Mouse (Mus musculus): ENCODE data around the gene Polr3h. TPM values are rescaled to one million over a fixed set of nuclear protein-coding genes. Genes with fewer than 3 reads are reported as not detected.
A peak's percentile ranks its signal among the peaks of the same experiment; 100 is the strongest.

Polr3h gene
- polyA plus RNA-seq, 1 experiment, result 247 TPM

- TF ChIP-seq SRF (IDR thresholded peaks at IDR 0.05; ENCODE audit: control insufficient read depth, insufficient read length, low read depth) (no peak), TCF3 (IDR thresholded peaks at IDR 0.05; ENCODE audit: insufficient read length, low read depth) (no peak), POLR2A (IDR thresholded peaks at IDR 0.05; ENCODE audit: insufficient read length, low read depth) (peak; percentile 29), POLR2AphosphoS2 (IDR thresholded peaks at IDR 0.05; ENCODE audit: insufficient read length, low read depth) (peak; percentile 72), E2F4 (IDR thresholded peaks at IDR 0.05; ENCODE audit: insufficient read depth) (no peak)
- no peak overlapping the region for H3K4me2 ChIP-seq (ENCODE audit: low read depth)
- no peak overlapping the region for H3ac ChIP-seq (ENCODE audit: control insufficient read depth, insufficient read length)
- H3K27me3 ChIP-seq (ENCODE audit: control insufficient read depth, insufficient read depth, insufficient read length), result no peaks in the 10 kb centered on the region
- H3K36me3 ChIP-seq (ENCODE audit: control insufficient read depth, insufficient read depth), result peaks cover 80% of the 10 kb centered on the region
- H3K4me3 ChIP-seq, result no peak overlapping the region
- H3K79me2 ChIP-seq (ENCODE audit: control insufficient read depth, insufficient read depth), result no peaks in the 10 kb centered on the region
Measured at GRCm38 (mm10) chr15:81907953-81908352, 18.1 kb downstream of the Polr3h start.

- H3K79me2 ChIP-seq (ENCODE audit: control insufficient read depth, insufficient read depth), result no peaks in the 10 kb centered on the region
- H3K4me3 ChIP-seq, result no peak overlapping the region
- TF ChIP-seq TCF12 (IDR thresholded peaks at IDR 0.05; ENCODE audit: insufficient read depth, poor library complexity, severe bottlenecking) (no peak), USF1 (IDR thresholded peaks at IDR 0.05; ENCODE audit: low read depth) (no peak), POLR2AphosphoS2 (IDR thresholded peaks at IDR 0.05; ENCODE audit: insufficient read length, low read depth) (no peak), POLR2A (IDR thresholded peaks at IDR 0.05; ENCODE audit: insufficient read length, low read depth) (no peak), TCF3 (IDR thresholded peaks at IDR 0.05; ENCODE audit: insufficient read length, low read depth) (no peak), MAX (IDR thresholded peaks at IDR 0.05; ENCODE audit: low read depth) (no peak), CEBPB (IDR thresholded peaks at IDR 0.05; ENCODE audit: insufficient read depth, poor library complexity, severe bottlenecking) (no peak), REST (IDR thresholded peaks at IDR 0.05; ENCODE audit: insufficient read depth, insufficient read length) (no peak), MYOD1 (IDR thresholded peaks at IDR 0.05; ENCODE audit: control insufficient read depth in 1 of 3, insufficient read length in 2 of 3, low read depth in 2 of 3) (no peak), E2F4 (IDR thresholded peaks at IDR 0.05; ENCODE audit: insufficient read depth) (no peak), SRF (IDR thresholded peaks at IDR 0.05; ENCODE audit: control insufficient read depth, insufficient read length, low read depth) (no peak), MYOG (IDR thresholded peaks at IDR 0.05; ENCODE audit: control insufficient read depth in 1 of 3, insufficient read depth in 1 of 3, insufficient read length in 2 of 3, low read depth in 2 of 3) (no peak)
- no peak overlapping the region for H3K4me2 ChIP-seq (ENCODE audit: low read depth)
- no peak overlapping the region for H3ac ChIP-seq (ENCODE audit: control insufficient read depth, insufficient read length)
- peaks cover 83% of the 10 kb centered on the region for H3K36me3 ChIP-seq (ENCODE audit: control insufficient read depth, insufficient read depth)
- H3K27me3 ChIP-seq (ENCODE audit: control insufficient read depth, insufficient read depth, insufficient read length), result no peaks in the 10 kb centered on the region
Measured at GRCm38 (mm10) chr15:81904939-81905338, 21.1 kb downstream of the Polr3h start.

- TF ChIP-seq MAX (IDR thresholded peaks at IDR 0.05; ENCODE audit: low read depth) (no peak), MYOD1 (IDR thresholded peaks at IDR 0.05; ENCODE audit: control insufficient read depth in 1 of 3, insufficient read length in 2 of 3, low read depth in 2 of 3) (no peak), SRF (IDR thresholded peaks at IDR 0.05; ENCODE audit: control insufficient read depth, insufficient read length, low read depth) (no peak), E2F4 (IDR thresholded peaks at IDR 0.05; ENCODE audit: insufficient read depth) (no peak), TCF12 (IDR thresholded peaks at IDR 0.05; ENCODE audit: insufficient read depth, poor library complexity, severe bottlenecking) (no peak), CEBPB (IDR thresholded peaks at IDR 0.05; ENCODE audit: insufficient read depth, poor library complexity, severe bottlenecking) (no peak), REST (IDR thresholded peaks at IDR 0.05; ENCODE audit: insufficient read depth, insufficient read length) (no peak), USF1 (IDR thresholded peaks at IDR 0.05; ENCODE audit: low read depth) (no peak), TCF3 (IDR thresholded peaks at IDR 0.05; ENCODE audit: insufficient read length, low read depth) (no peak), POLR2A (IDR thresholded peaks at IDR 0.05; ENCODE audit: insufficient read length, low read depth) (no peak), POLR2AphosphoS2 (IDR thresholded peaks at IDR 0.05; ENCODE audit: insufficient read length, low read depth) (no peak)
- no peaks in the 10 kb centered on the region for H3K79me2 ChIP-seq (ENCODE audit: control insufficient read depth, insufficient read depth)
- H3ac ChIP-seq (ENCODE audit: control insufficient read depth, insufficient read length), result no peak overlapping the region
- no peak overlapping the region for H3K4me2 ChIP-seq (ENCODE audit: low read depth)
- no peak overlapping the region for H3K4me3 ChIP-seq
- H3K36me3 ChIP-seq (ENCODE audit: control insufficient read depth, insufficient read depth), result peaks cover 77% of the 10 kb centered on the region
- H3K27me3 ChIP-seq (ENCODE audit: control insufficient read depth, insufficient read depth, insufficient read length), result no peaks in the 10 kb centered on the region
Measured at GRCm38 (mm10) chr15:81898751-81899150, 27.3 kb downstream of the Polr3h start.

- Histone ChIP-seq H3K4me3 (no peak overlapping the region), H3K27me3 (ENCODE audit: control insufficient read depth, insufficient read depth, insufficient read length) (no peaks in the 10 kb centered on the region), H3K79me2 (ENCODE audit: control insufficient read depth, insufficient read depth) (no peaks in the 10 kb centered on the region), H3K36me3 (ENCODE audit: control insufficient read depth, insufficient read depth) (peaks cover 82% of the 10 kb centered on the region), H3ac (ENCODE audit: control insufficient read depth, insufficient read length) (no peak overlapping the region), H3K4me2 (ENCODE audit: low read depth) (no peak overlapping the region)
- TF ChIP-seq POLR2A (IDR thresholded peaks at IDR 0.05; ENCODE audit: insufficient read length, low read depth), result no peak
- no peak for TF ChIP-seq MAX (IDR thresholded peaks at IDR 0.05; ENCODE audit: low read depth)
- TF ChIP-seq E2F4 (IDR thresholded peaks at IDR 0.05; ENCODE audit: insufficient read depth), result no peak
- no peak for TF ChIP-seq CEBPB (IDR thresholded peaks at IDR 0.05; ENCODE audit: insufficient read depth, poor library complexity, severe bottlenecking)
Measured at GRCm38 (mm10) chr15:81897607-81898285, 28.3 kb downstream of the Polr3h start.

- Histone ChIP-seq H3K27me3 (ENCODE audit: control insufficient read depth, insufficient read depth, insufficient read length) (no peaks in the 10 kb centered on the region), H3K4me3 (no peak overlapping the region), H3ac (ENCODE audit: control insufficient read depth, insufficient read length) (no peak overlapping the region), H3K79me2 (ENCODE audit: control insufficient read depth, insufficient read depth) (no peaks in the 10 kb centered on the region), H3K4me2 (ENCODE audit: low read depth) (no peak overlapping the region), H3K36me3 (ENCODE audit: control insufficient read depth, insufficient read depth) (peaks cover 83% of the 10 kb centered on the region)
- TF ChIP-seq E2F4 (IDR thresholded peaks at IDR 0.05; ENCODE audit: insufficient read depth), result no peak
- TF ChIP-seq MAX (IDR thresholded peaks at IDR 0.05; ENCODE audit: low read depth), result no peak
- no peak for TF ChIP-seq MYOG (IDR thresholded peaks at IDR 0.05; ENCODE audit: control insufficient read depth in 1 of 3, insufficient read depth in 1 of 3, insufficient read length in 2 of 3, low read depth in 2 of 3)
- TF ChIP-seq SRF (IDR thresholded peaks at IDR 0.05; ENCODE audit: control insufficient read depth, insufficient read length, low read depth), result no peak
- TF ChIP-seq REST (IDR thresholded peaks at IDR 0.05; ENCODE audit: insufficient read depth, insufficient read length), result no peak
- no peak for TF ChIP-seq TCF12 (IDR thresholded peaks at IDR 0.05; ENCODE audit: insufficient read depth, poor library complexity, severe bottlenecking)
- TF ChIP-seq TCF3 (IDR thresholded peaks at IDR 0.05; ENCODE audit: insufficient read length, low read depth), result no peak
- no peak for TF ChIP-seq USF1 (IDR thresholded peaks at IDR 0.05; ENCODE audit: low read depth)
- no peak for TF ChIP-seq POLR2AphosphoS2 (IDR thresholded peaks at IDR 0.05; ENCODE audit: insufficient read length, low read depth)
- TF ChIP-seq POLR2A (IDR thresholded peaks at IDR 0.05; ENCODE audit: insufficient read length, low read depth), result no peak
- TF ChIP-seq CEBPB (IDR thresholded peaks at IDR 0.05; ENCODE audit: insufficient read depth, poor library complexity, severe bottlenecking), result no peak
- no peak for TF ChIP-seq MYOD1 (IDR thresholded peaks at IDR 0.05; ENCODE audit: control insufficient read depth in 1 of 3, insufficient read length in 2 of 3, low read depth in 2 of 3)
Measured at GRCm38 (mm10) chr15:81896407-81896806, 29.6 kb downstream of the Polr3h start.

Measured in myocyte (in vitro differentiated cells).